In genomic region chr12:14150936-14151631, GRCm38 (mm10) we compare ENCODE assay signal across 7 mouse cellular contexts. TPM values are rescaled to one million over a fixed set of nuclear protein-coding genes. Genes with fewer than 3 reads are reported as not detected.
DNase-seq lines count a peak whose midpoint lies in the region; ATAC-seq and TF ChIP-seq lines count a peak whose summit lies in the region.

No protein-coding gene starts in this region.

- no peak for TF ChIP-seq POLR2A in kidney, adult 2 months (IDR thresholded peaks at IDR 0.05; ENCODE audit: low read depth, low read length)
- TF ChIP-seq POLR2A in myocyte (IDR thresholded peaks at IDR 0.05; ENCODE audit: insufficient read length, low read depth): no peak

- no peak overlapping the region for H3ac ChIP-seq in myocyte (ENCODE audit: control insufficient read depth, insufficient read length)

- no peak overlapping the region for H3K27ac ChIP-seq in brown adipose tissue, adult 24 weeks (replicated peaks; ENCODE audit: low read depth, low read length)
- no peak overlapping the region for H3K27ac ChIP-seq in kidney, adult 2 months (ENCODE audit: insufficient read depth, low read depth, low read length)
- no peak overlapping the region for H3K27ac ChIP-seq in limb, embryonic 10.5 days

- H3K79me2 ChIP-seq in myocyte (ENCODE audit: control insufficient read depth, insufficient read depth): no peaks in the 10 kb centered on the region

- WGBS in kidney, adult 2 months: 6% methylated on average over 19 of the region's 19 CpGs
- 7% methylated on average over 19 of the region's 19 CpGs for WGBS in limb, embryonic 10.5 days

- H3K9me3 ChIP-seq in limb, embryonic 10.5 days (replicated peaks): no peaks in the 10 kb centered on the region

- no peaks in the 10 kb centered on the region for H3K27me3 ChIP-seq in kidney, adult 2 months (replicated peaks; ENCODE audit: control insufficient read depth, insufficient read depth, low read length)
- peaks cover 56% of the 10 kb centered on the region for H3K27me3 ChIP-seq in limb, embryonic 10.5 days (ENCODE audit: low read depth, poor library complexity, severe bottlenecking)
- H3K27me3 ChIP-seq in myocyte (ENCODE audit: control insufficient read depth, insufficient read depth, insufficient read length): no peaks in the 10 kb centered on the region

- peak; percentile 53 for DNase-seq in Muller cell, postnatal 12 days (ENCODE audit: inconsistent ontology term)
- peak; percentile 28 for DNase-seq in kidney, adult 2 months
- DNase-seq in limb, embryonic 10.5 days (ENCODE audit: low spot score): peak; percentile 46
- DNase-seq in yolk sac, embryonic 10.5 days (ENCODE audit: low spot score): no peak

- peak overlapping the region; percentile 52; the same call in 1 of the 2 replicates for H3K4me3 ChIP-seq in brown adipose tissue, adult 24 weeks (ENCODE audit: insufficient read depth, low read depth, low read length)
- peak overlapping the region; percentile 83 for H3K4me3 ChIP-seq in kidney, adult 2 months (ENCODE audit: insufficient read depth, low read depth, low read length)
- H3K4me3 ChIP-seq in limb, embryonic 10.5 days: peak overlapping the region; percentile 53
- H3K4me3 ChIP-seq in myocyte: peak overlapping the region; percentile 31

- no peaks in the 10 kb centered on the region for H3K36me3 ChIP-seq in kidney, adult 2 months (ENCODE audit: control insufficient read depth, insufficient read depth, low read length)
- no peaks in the 10 kb centered on the region for H3K36me3 ChIP-seq in limb, embryonic 10.5 days
- no peaks in the 10 kb centered on the region for H3K36me3 ChIP-seq in myocyte (ENCODE audit: control insufficient read depth, insufficient read depth)

- no peak for TF ChIP-seq CTCF in kidney, adult 2 months (conservative IDR thresholded peaks at IDR 0.05; ENCODE audit: insufficient read depth, insufficient read length, low read depth, low read length)

- H3K4me2 ChIP-seq in myocyte (ENCODE audit: low read depth): peak overlapping the region; percentile 86

- ATAC-seq in frontal cortex, adult (ENCODE audit: low TSS enrichment): peak; percentile 30

- peaks cover 7% of the 10 kb centered on the region; the same call in 1 of the 2 replicates for H3K4me1 ChIP-seq in brown adipose tissue, adult 24 weeks (ENCODE audit: control insufficient read depth, insufficient read depth, insufficient read length, low read length)
- H3K4me1 ChIP-seq in kidney, adult 2 months (ENCODE audit: control insufficient read depth, insufficient read depth, low read length): peaks cover 3% of the 10 kb centered on the region; the same call in 1 of the 2 replicates
- H3K4me1 ChIP-seq in limb, embryonic 10.5 days: peaks cover 26% of the 10 kb centered on the region

TF ChIP-seq in myocyte, 11 proteins besides CTCF, POLR2A, EP300 and RAD21:
- peak in 1 of 3 experiments; percentile 31 for TF ChIP-seq MYOD1 (IDR thresholded peaks at IDR 0.05; ENCODE audit: control insufficient read depth in 1 of 3, insufficient read length in 2 of 3, low read depth in 2 of 3)
- no peak for TF ChIP-seq SRF (IDR thresholded peaks at IDR 0.05; ENCODE audit: control insufficient read depth, insufficient read length, low read depth)
- TF ChIP-seq MAX (IDR thresholded peaks at IDR 0.05; ENCODE audit: low read depth): no peak
TF ChIP-seq in myocyte: peak in this region for 1.

RNA-seq across cellular contexts. Expression of gene Fam84a, which starts 0.8 kb away (rescaled TPM):
- not detected in 2 replicates for polyA plus RNA-seq in brown adipose tissue, adult 24 weeks (2012; ENCODE audit: insufficient read depth, insufficient read length, missing spikeins)
- 5.4 and 6.3 TPM in 2 replicates for polyA plus RNA-seq in kidney, adult 2 months (2012; rRNA removed)
- 0.97 and 2.9 TPM in 2 replicates for polyA plus RNA-seq in limb, embryonic 10.5 days (2016; fragmentation: Nextera tagmentation; extraction: Ambion mirVana)
- polyA plus RNA-seq in myocyte (2012; fragmentation: generic; extraction: Trizol): 0.62 TPM

Comparison
In these comparisons a context has a peak if more than half of its experiments do, and no peak if none do; other contexts are left out.
1. H3K4me3 ChIP-seq: peak in every context shown above with its lines; median percentile 83 in kidney, adult 2 months; 53 in limb, embryonic 10.5 days; 52 in brown adipose tissue, adult 24 weeks; 31 in myocyte.